Mouse (Mus musculus): ENCODE measurements around the gene Ebp. TPM values are rescaled to one million over a fixed set of nuclear protein-coding genes. Genes with fewer than 3 reads are reported as not detected.

Gene Ebp
- polyA plus RNA-seq, 1 experiment from 2014 or later = 41.1 TPM

DNA sequence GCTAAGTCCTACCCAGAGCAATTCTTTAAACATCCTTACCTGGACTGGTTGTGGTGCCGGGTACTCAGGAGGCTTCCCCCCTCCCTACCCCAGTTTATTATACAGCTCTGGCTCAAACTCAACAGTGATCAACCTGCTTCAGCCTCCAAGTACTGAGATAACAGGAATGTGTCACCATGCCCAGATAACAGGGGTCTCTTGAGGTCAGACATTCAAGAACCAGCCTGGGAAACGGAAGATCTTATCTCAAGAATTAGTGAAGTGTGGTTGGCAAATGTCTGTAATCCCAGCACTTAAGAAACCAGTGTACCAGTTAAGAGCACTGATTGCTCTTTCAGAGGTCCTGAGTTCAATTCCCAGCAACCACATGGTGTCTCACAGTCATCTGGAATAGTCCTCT lies 24.8 kb upstream of the Ebp start:
- Histone ChIP-seq H3K36me3 (ENCODE audit: control insufficient read depth, insufficient read depth, low read length) (no peaks in the 10 kb centered on the region), H3K9me3 (ENCODE audit: control insufficient read depth, low read depth, low read length) (no peaks in the 10 kb centered on the region), H3K9ac (replicated peaks; ENCODE audit: low read depth, low read length) (no peak overlapping the region), H3K4me2 (replicated peaks; ENCODE audit: low read depth, low read length) (no peak overlapping the region), H3K4me1 (ENCODE audit: control insufficient read depth, insufficient read depth, low read length) (no peaks in the 10 kb centered on the region), H3K4me3 (ENCODE audit: low read depth, low read length) (no peak overlapping the region), H3K27me3 (ENCODE audit: control insufficient read depth, insufficient read depth, low read length) (no peaks in the 10 kb centered on the region), H3K27ac (ENCODE audit: low read length) (no peak overlapping the region)
- ATAC-seq (ENCODE audit: insufficient number of reproducible peaks, insufficient read depth, low FRiP score, low read depth) = no peak
- 54% methylated on average over 2 of the region's 2 CpGs for WGBS

DNA sequence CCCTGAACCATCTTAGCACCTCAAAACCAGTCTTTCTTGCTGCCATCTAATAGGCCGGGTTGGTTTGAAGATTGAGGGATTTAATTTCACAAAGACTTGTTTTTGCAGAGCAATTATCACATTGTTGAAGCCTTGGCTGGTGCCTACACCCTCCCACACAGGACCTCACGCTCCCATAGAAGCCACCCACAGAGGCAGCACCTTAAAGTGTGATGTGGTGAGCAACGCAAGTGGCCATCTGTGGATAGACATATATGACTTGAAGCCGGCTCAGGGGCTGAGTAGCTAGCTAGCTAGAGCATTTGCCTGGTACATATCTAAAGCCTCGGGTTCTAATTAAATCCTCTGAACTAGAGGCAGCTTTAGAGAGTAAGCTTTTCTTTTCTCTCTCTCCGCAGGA lies 24.1 kb upstream of the Ebp start:
- Histone ChIP-seq H3K27me3 (ENCODE audit: control insufficient read depth, insufficient read depth, low read length) (no peaks in the 10 kb centered on the region), H3K4me3 (ENCODE audit: low read depth, low read length) (no peak overlapping the region), H3K9me3 (ENCODE audit: control insufficient read depth, low read depth, low read length) (no peaks in the 10 kb centered on the region), H3K36me3 (ENCODE audit: control insufficient read depth, insufficient read depth, low read length) (no peaks in the 10 kb centered on the region), H3K4me2 (replicated peaks; ENCODE audit: low read depth, low read length) (no peak overlapping the region), H3K27ac (ENCODE audit: low read length) (no peak overlapping the region), H3K9ac (replicated peaks; ENCODE audit: low read depth, low read length) (no peak overlapping the region), H3K4me1 (ENCODE audit: control insufficient read depth, insufficient read depth, low read length) (no peaks in the 10 kb centered on the region)
- no peak for ATAC-seq (ENCODE audit: insufficient number of reproducible peaks, insufficient read depth, low FRiP score, low read depth)
- WGBS = 32% methylated on average over 6 of the region's 6 CpGs

DNA sequence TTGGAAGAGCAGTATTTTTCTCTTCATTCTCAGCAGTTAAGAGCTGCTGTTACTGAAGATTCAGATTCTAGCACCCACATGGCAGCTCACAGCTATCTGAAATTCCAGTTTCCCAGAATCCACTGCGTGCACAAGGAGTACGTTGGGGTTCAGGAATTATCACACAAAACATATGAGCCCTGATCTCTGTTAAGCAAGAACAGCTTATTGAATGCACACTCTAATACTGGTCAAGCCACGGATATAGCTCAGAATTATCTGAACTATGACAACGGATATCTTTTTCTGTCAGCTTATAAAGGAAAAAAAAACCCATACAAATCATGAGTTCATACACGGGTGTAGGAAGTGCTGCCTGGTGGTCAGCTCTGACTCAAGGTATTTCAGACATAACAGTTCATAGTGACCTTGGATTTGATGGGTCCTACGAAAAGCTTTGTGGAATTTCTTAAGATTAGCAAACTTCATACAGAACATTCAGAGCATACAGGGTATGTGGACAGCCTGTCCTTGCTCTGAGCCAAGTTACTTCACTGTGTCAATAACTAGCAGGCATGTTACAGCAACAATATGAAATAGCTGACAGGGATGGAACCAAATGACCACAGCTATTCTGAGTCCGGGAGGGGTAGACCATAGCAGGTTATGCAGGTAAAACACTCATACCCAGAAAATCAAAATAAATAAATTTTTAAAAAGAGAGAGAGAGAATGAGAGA lies 18.3 kb upstream of the Ebp start:
- Histone ChIP-seq H3K27me3 (ENCODE audit: control insufficient read depth, insufficient read depth, low read length) (no peaks in the 10 kb centered on the region), H3K4me1 (ENCODE audit: control insufficient read depth, insufficient read depth, low read length) (no peaks in the 10 kb centered on the region), H3K36me3 (ENCODE audit: control insufficient read depth, insufficient read depth, low read length) (no peaks in the 10 kb centered on the region), H3K27ac (ENCODE audit: low read length) (no peak overlapping the region), H3K4me3 (ENCODE audit: low read depth, low read length) (no peak overlapping the region), H3K9me3 (ENCODE audit: control insufficient read depth, low read depth, low read length) (no peaks in the 10 kb centered on the region), H3K4me2 (replicated peaks; ENCODE audit: low read depth, low read length) (no peak overlapping the region), H3K9ac (replicated peaks; ENCODE audit: low read depth, low read length) (no peak overlapping the region)
- no peak for ATAC-seq (ENCODE audit: insufficient number of reproducible peaks, insufficient read depth, low FRiP score, low read depth)
- 78% methylated on average over 7 of the region's 7 CpGs for WGBS

DNA sequence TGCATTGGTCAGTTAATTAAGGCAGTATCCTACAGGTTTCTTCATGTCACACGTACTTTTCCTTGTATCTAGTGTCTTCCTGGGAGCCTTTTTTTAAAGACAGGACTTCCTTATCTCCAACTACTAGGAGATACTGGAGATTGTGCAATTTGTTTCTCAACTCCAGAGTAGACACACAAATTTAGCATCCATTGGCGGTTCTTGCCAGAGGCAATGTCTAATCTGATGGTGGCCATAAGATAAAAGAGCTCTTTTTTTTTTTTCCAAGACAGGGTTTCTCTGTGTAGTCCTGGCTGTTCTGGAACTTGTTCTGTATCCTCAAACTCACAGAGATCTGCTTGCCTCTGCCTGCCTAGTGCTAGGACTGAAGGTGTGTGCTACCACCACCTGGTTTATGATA lies 16.4 kb upstream of the Ebp start:
- no peaks in the 10 kb centered on the region for H3K36me3 ChIP-seq (ENCODE audit: control insufficient read depth, insufficient read depth, low read length)
- no peaks in the 10 kb centered on the region for H3K4me1 ChIP-seq (ENCODE audit: control insufficient read depth, insufficient read depth, low read length)
- no peak overlapping the region for H3K4me2 ChIP-seq (replicated peaks; ENCODE audit: low read depth, low read length)
- no peaks in the 10 kb centered on the region for H3K9me3 ChIP-seq (ENCODE audit: control insufficient read depth, low read depth, low read length)
- no peak overlapping the region for H3K9ac ChIP-seq (replicated peaks; ENCODE audit: low read depth, low read length)
- H3K27ac ChIP-seq (ENCODE audit: low read length) = no peak overlapping the region
- H3K4me3 ChIP-seq (ENCODE audit: low read depth, low read length) = no peak overlapping the region
- WGBS = 80% methylated on average over 2 of the region's 2 CpGs
- ATAC-seq (ENCODE audit: insufficient number of reproducible peaks, insufficient read depth, low FRiP score, low read depth) = no peak
- H3K27me3 ChIP-seq (ENCODE audit: control insufficient read depth, insufficient read depth, low read length) = no peaks in the 10 kb centered on the region

DNA sequence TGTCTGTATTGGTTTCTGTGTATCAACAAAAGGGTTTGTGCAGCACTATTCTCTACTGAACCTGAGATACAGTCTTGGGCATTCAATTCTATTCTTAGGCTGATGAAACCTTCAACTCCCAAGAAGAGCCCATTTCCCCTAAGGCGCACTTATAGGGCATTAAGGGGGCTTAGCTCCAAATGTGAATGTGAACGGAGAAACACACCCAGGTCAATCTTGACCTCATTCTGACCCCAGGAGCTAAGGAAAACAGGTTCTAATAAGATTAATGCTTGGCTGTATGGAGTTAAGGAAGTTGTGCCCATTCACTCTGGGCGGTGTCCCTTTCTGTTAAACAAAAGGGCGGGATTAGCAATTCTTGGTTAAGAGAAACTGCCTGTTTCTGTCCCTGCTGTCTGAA lies 13.9 kb upstream of the Ebp start:
- Histone ChIP-seq H3K36me3 (ENCODE audit: control insufficient read depth, insufficient read depth, low read length) (no peaks in the 10 kb centered on the region), H3K27ac (ENCODE audit: low read length) (no peak overlapping the region), H3K27me3 (ENCODE audit: control insufficient read depth, insufficient read depth, low read length) (no peaks in the 10 kb centered on the region), H3K4me3 (ENCODE audit: low read depth, low read length) (no peak overlapping the region), H3K4me2 (replicated peaks; ENCODE audit: low read depth, low read length) (peak overlapping the region; percentile 46), H3K9ac (replicated peaks; ENCODE audit: low read depth, low read length) (no peak overlapping the region), H3K4me1 (ENCODE audit: control insufficient read depth, insufficient read depth, low read length) (no peaks in the 10 kb centered on the region), H3K9me3 (ENCODE audit: control insufficient read depth, low read depth, low read length) (no peaks in the 10 kb centered on the region)
- WGBS = 35% methylated on average over 4 of the region's 4 CpGs
- no peak for ATAC-seq (ENCODE audit: insufficient number of reproducible peaks, insufficient read depth, low FRiP score, low read depth)

DNA sequence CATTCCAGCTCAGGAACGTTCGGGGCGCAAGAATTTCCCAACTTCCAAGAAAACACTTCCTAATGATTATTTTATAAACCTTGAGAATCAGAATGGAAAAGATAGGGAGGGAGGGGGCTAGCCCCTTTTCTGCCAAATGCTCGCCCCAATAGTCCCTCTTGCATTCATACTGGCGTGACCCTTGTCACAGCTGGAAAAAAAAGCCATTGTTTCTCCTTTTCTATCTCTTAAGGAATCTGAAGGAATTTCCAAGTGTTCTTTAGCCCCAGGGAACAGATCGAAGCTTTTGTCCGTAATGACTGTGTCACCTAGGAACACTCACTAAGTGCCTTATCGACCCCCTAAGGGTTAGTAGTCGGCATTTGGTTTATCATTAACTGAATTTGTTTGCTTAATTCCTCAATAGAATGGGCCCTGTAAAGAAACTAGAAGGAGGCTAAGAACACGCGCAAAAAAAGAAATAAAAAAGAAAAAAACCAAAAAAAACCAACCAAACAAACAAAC lies 13.4 kb upstream of the Ebp start:
- no peak for ATAC-seq (ENCODE audit: insufficient number of reproducible peaks, insufficient read depth, low FRiP score, low read depth)
- no peak overlapping the region for H3K9ac ChIP-seq (replicated peaks; ENCODE audit: low read depth, low read length)
- peak overlapping the region; percentile 46 for H3K4me2 ChIP-seq (replicated peaks; ENCODE audit: low read depth, low read length)
- H3K36me3 ChIP-seq (ENCODE audit: control insufficient read depth, insufficient read depth, low read length) = no peaks in the 10 kb centered on the region
- H3K4me1 ChIP-seq (ENCODE audit: control insufficient read depth, insufficient read depth, low read length) = no peaks in the 10 kb centered on the region
- H3K4me3 ChIP-seq (ENCODE audit: low read depth, low read length) = peak overlapping the region; percentile 42
- no peak overlapping the region for H3K27ac ChIP-seq (ENCODE audit: low read length)
- WGBS = 23% methylated on average over 11 of the region's 11 CpGs
- no peaks in the 10 kb centered on the region for H3K9me3 ChIP-seq (ENCODE audit: control insufficient read depth, low read depth, low read length)
- no peaks in the 10 kb centered on the region for H3K27me3 ChIP-seq (ENCODE audit: control insufficient read depth, insufficient read depth, low read length)

DNA sequence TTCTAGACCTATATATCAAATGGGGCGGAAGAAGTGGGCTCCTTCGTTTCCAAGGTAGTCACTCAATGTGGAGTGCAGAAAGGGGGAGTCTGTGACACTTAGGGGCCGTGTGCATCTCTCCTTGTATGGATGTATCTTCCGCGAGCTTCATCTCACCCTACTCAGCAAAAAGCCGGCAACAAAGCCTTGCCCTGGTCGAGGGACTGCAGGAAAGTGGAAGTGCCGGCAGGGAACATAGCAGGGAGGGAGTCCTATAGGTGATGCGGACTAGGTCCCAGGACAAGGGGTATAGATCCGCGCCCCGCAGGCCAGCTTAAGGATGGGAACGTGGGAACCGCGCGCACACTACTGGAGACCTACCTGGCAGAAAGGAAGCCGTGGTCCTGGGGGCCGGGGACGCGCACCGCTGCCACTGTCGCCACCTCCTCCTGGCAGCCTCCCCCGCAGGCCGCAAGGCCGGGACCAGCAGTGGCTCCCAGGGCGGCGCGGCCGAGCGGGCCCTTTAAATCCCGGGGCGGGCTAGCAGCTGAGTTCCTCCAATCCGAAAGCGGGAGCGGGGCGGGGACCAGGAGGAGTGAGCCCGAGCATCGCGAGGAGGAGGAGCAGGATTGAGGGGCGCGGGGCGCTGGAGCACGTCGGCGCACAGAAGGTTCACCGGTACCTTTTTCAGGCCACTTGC lies 12.8 kb upstream of the Ebp start, which contains the start of gene Porcn:
Gene Porcn, minus strand, starts transcription at position 511 of the 679 bp plus-strand sequence.
- H3K36me3 ChIP-seq (ENCODE audit: control insufficient read depth, insufficient read depth, low read length) = no peaks in the 10 kb centered on the region
- H3K4me1 ChIP-seq (ENCODE audit: control insufficient read depth, insufficient read depth, low read length) = no peaks in the 10 kb centered on the region
- H3K27me3 ChIP-seq (ENCODE audit: control insufficient read depth, insufficient read depth, low read length) = no peaks in the 10 kb centered on the region
- ATAC-seq (ENCODE audit: insufficient number of reproducible peaks, insufficient read depth, low FRiP score, low read depth) = peak; percentile 93
- no peak within 1 kb of the TSS for H3K27ac ChIP-seq (ENCODE audit: low read length)
- H3K4me2 ChIP-seq (replicated peaks; ENCODE audit: low read depth, low read length) = peak within 1 kb of the TSS; percentile 46
- peak within 1 kb of the TSS; percentile 42; the same call in 1 of the 2 replicates for H3K9ac ChIP-seq (replicated peaks; ENCODE audit: low read depth, low read length)
- H3K9me3 ChIP-seq (ENCODE audit: control insufficient read depth, low read depth, low read length) = no peaks in the 10 kb centered on the region
- WGBS = 10% methylated on average over 34 of the region's 46 CpGs
- H3K4me3 ChIP-seq (ENCODE audit: low read depth, low read length) = peak within 1 kb of the TSS; percentile 42

DNA sequence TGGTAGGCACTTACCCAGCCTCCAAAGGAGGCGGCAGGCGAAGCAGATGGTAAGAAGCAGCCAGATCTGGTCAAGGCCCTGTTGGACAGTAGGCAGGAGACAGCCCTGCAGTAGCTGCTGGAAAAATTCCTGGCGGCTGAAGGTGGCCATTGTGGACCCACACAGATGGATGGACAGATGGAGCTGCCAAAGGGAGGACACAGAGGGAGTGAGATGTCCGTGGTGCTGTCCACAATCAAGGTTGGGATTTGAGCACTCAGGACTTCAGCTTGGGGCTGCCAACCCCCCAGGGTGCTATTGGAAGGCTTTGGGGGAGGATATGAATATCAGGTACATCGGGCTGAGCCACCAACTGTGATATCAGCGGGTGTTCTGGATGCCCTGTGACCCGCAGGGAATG lies 12.2 kb upstream of the Ebp start:
- Histone ChIP-seq H3K27me3 (ENCODE audit: control insufficient read depth, insufficient read depth, low read length) (no peaks in the 10 kb centered on the region), H3K9me3 (ENCODE audit: control insufficient read depth, low read depth, low read length) (no peaks in the 10 kb centered on the region), H3K4me2 (replicated peaks; ENCODE audit: low read depth, low read length) (peak overlapping the region; percentile 46), H3K9ac (replicated peaks; ENCODE audit: low read depth, low read length) (peak overlapping the region; percentile 42; the same call in 1 of the 2 replicates), H3K36me3 (ENCODE audit: control insufficient read depth, insufficient read depth, low read length) (no peaks in the 10 kb centered on the region), H3K27ac (ENCODE audit: low read length) (no peak overlapping the region), H3K4me3 (ENCODE audit: low read depth, low read length) (peak overlapping the region; percentile 42), H3K4me1 (ENCODE audit: control insufficient read depth, insufficient read depth, low read length) (no peaks in the 10 kb centered on the region)
- 41% methylated on average over 7 of the region's 7 CpGs for WGBS
- ATAC-seq (ENCODE audit: insufficient number of reproducible peaks, insufficient read depth, low FRiP score, low read depth) = no peak

All from stomach, embryonic 14.5 days (tissue).